Comparison of ENCODE assay signal across 11 mouse cellular contexts in the genomic region with DNA sequence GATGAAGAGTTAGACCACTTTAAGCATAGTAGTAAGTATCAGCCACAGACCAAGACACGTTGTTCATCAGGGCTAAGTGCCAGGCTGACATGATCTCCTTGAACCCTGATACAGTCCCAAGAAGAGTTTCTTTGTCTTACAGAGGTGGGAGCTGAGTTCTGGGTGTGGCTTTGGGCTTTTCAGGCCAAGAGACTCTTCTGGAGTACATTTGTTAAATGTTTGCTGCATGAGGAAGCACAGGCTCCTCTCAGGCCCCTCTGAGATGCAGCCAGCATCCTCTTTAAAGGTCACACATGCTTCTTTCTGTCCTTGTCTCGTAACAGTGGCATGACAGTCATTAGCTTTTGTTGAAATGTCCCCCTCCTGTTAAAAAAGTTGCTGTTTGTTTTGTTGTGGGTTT.
"Had no signal": no experiment of that assay in that cellular context is flagged by ENCODE, and none has a peak within 500 bp of the region (broad histone marks: within the 10 kb centered on the region; RNA-seq: fewer than 3 reads in every experiment).

No protein-coding gene starts in this region.

- H3K27ac ChIP-seq: kidney, embryonic 15.5 days; limb, embryonic 13.5 days; liver, embryonic 14.5 days; midbrain, embryonic 13.5 days; neural tube, embryonic 12.5 days; stomach, embryonic 15.5 days had no signal

- H3K4me3 ChIP-seq: kidney, embryonic 15.5 days; limb, embryonic 13.5 days; midbrain, embryonic 13.5 days; neural tube, embryonic 12.5 days; stomach, embryonic 15.5 days had no signal

- H3K4me2 ChIP-seq: kidney, embryonic 15.5 days; limb, embryonic 13.5 days; midbrain, embryonic 13.5 days; neural tube, embryonic 12.5 days; stomach, embryonic 15.5 days had no signal

- H3K27me3 ChIP-seq: kidney, embryonic 15.5 days; limb, embryonic 13.5 days; midbrain, embryonic 13.5 days; neural tube, embryonic 12.5 days; stomach, embryonic 15.5 days had no signal

- H3K36me3 ChIP-seq: kidney, embryonic 15.5 days; limb, embryonic 13.5 days; midbrain, embryonic 13.5 days; neural tube, embryonic 12.5 days; stomach, embryonic 15.5 days had no signal

- H3K9me3 ChIP-seq: kidney, embryonic 15.5 days; limb, embryonic 13.5 days; midbrain, embryonic 13.5 days; neural tube, embryonic 12.5 days; stomach, embryonic 15.5 days had no signal

- H3K9ac ChIP-seq: kidney, embryonic 15.5 days; limb, embryonic 13.5 days; liver, embryonic 14.5 days; midbrain, embryonic 13.5 days; neural tube, embryonic 12.5 days; stomach, embryonic 15.5 days had no signal

- DNase-seq: kidney, adult 2 months; kidney, postnatal 14 days; lung, adult 18-20 months; thymus, adult 2 months; thymus, postnatal 25 days had no signal

- ATAC-seq: midbrain, embryonic 13.5 days had no signal
